Mouse (Mus musculus): ENCODE measurements around the gene Cuzd1. TPM values are rescaled to one million over a fixed set of nuclear protein-coding genes. Genes with fewer than 3 reads are reported as not detected.

Gene Cuzd1
- polyA plus RNA-seq, 1 experiment from 2014 or later = not detected

Other genes starting within 250 kb of the Cuzd1 start
- gene 4933402N03Rik, start 176.0 kb downstream of the Cuzd1 start, polyA plus RNA-seq (2015; fragmentation: Nextera tagmentation; extraction: Ambion mirVana) = not detected in 2 replicates
- not detected in 2 replicates for gene 5430419D17Rik, start 147.9 kb downstream of the Cuzd1 start, polyA plus RNA-seq (2015; fragmentation: Nextera tagmentation; extraction: Ambion mirVana)
- not detected in 2 replicates for gene Fam24b, start 7.2 kb upstream of the Cuzd1 start, polyA plus RNA-seq (2015; fragmentation: Nextera tagmentation; extraction: Ambion mirVana)
- not detected in 2 replicates for gene Fam24a, start 11.6 kb upstream of the Cuzd1 start, polyA plus RNA-seq (2015; fragmentation: Nextera tagmentation; extraction: Ambion mirVana)
- gene 2310057M21Rik, start 40.5 kb upstream of the Cuzd1 start, polyA plus RNA-seq (2015; fragmentation: Nextera tagmentation; extraction: Ambion mirVana) = 21.7 and 22.5 TPM in 2 replicates
- gene Pstk, start 48.8 kb upstream of the Cuzd1 start, polyA plus RNA-seq (2015; fragmentation: Nextera tagmentation; extraction: Ambion mirVana) = 79.8 and 89.1 TPM in 2 replicates
- gene Ikzf5, start 88.2 kb upstream of the Cuzd1 start, polyA plus RNA-seq (2015; fragmentation: Nextera tagmentation; extraction: Ambion mirVana) = 14.3 and 15.6 TPM in 2 replicates
- 105 and 141 TPM in 2 replicates for gene Acadsb, start 88.3 kb upstream of the Cuzd1 start, polyA plus RNA-seq (2015; fragmentation: Nextera tagmentation; extraction: Ambion mirVana)
- gene Hmx3, start 220.6 kb upstream of the Cuzd1 start, polyA plus RNA-seq (2015; fragmentation: Nextera tagmentation; extraction: Ambion mirVana) = not detected in 2 replicates
- gene Hmx2, start 226.5 kb upstream of the Cuzd1 start, polyA plus RNA-seq (2015; fragmentation: Nextera tagmentation; extraction: Ambion mirVana) = 0.08 TPM in 1 of 2 replicates, not detected in the other
- 232 and 237 TPM in 2 replicates for gene Bub3, start 237.9 kb upstream of the Cuzd1 start, polyA plus RNA-seq (2015; fragmentation: Nextera tagmentation; extraction: Ambion mirVana)